Mouse (Mus musculus) limb, embryonic 13.5 days (tissue): ENCODE measurements around the gene 9930021J03Rik. TPM values are rescaled to one million over a fixed set of nuclear protein-coding genes. Genes with fewer than 3 reads are reported as not detected.

Experiments used
- polyA plus RNA-seq: library from polyadenylated mRNA; unstranded; fragments of >200 nt; fragmentation: Nextera tagmentation; extraction: Ambion mirVana; gene quantifications from 2 replicates; pipeline ENCODE4 v1.2.1, GENCODE M21; 2015

9930021J03Rik gene
- polyA plus RNA-seq, 1 experiment from 2014 or later, result 5.7 TPM

Other genes with a start within 250 kb of the 9930021J03Rik start
- 13.4 and 13.9 TPM in 2 replicates for gene Ermp1, start 157.6 kb downstream of the 9930021J03Rik start, polyA plus RNA-seq
- 0.32 and 0.43 TPM in 2 replicates for gene Mlana, start 108.2 kb downstream of the 9930021J03Rik start, polyA plus RNA-seq
- gene Ranbp6, start 7.0 kb upstream of the 9930021J03Rik start, polyA plus RNA-seq, result 21.6 and 23.4 TPM in 2 replicates
- 1.2 and 1.4 TPM in 2 replicates for gene Il33, start 119.1 kb upstream of the 9930021J03Rik start, polyA plus RNA-seq
- not detected in 2 replicates for gene Trpd52l3, start 197.8 kb upstream of the 9930021J03Rik start, polyA plus RNA-seq
- 69.2 and 76.7 TPM in 2 replicates for gene Uhrf2, start 224.5 kb upstream of the 9930021J03Rik start, polyA plus RNA-seq